Mouse (Mus musculus): ENCODE measurements around the gene Ddx19b. TPM values are rescaled to one million over a fixed set of nuclear protein-coding genes. Genes with fewer than 3 reads are reported as not detected.

Ddx19b gene
- polyA plus RNA-seq, 1 experiment from 2014 or later, result 10.5 TPM

GRCm38 (mm10) chr8:110956619-110957450 is 74.7 kb downstream of the Ddx19b start:
- peaks cover 47% of the 10 kb centered on the region for H3K36me3 ChIP-seq (replicated peaks)
- no peaks in the 10 kb centered on the region for H3K27me3 ChIP-seq
- H3K4me3 ChIP-seq (replicated peaks), result no peak overlapping the region
- 0 out of 2 replicates have a peak, but pooled peaks cover 2% of the 10 kb centered on the region for H3K4me1 ChIP-seq
- no peak overlapping the region for H3K27ac ChIP-seq
- no peak overlapping the region for H3K4me2 ChIP-seq
- H3K9ac ChIP-seq, result no peak overlapping the region
- ATAC-seq (ENCODE audit: low FRiP score), result no peak
- H3K9me3 ChIP-seq, result no peaks in the 10 kb centered on the region
- 87% methylated on average over 15 of the region's 15 CpGs for whole genome bisulfite sequencing

GRCm38 (mm10) chr8:110954776-110955175 is 76.8 kb downstream of the Ddx19b start:
- Histone ChIP-seq H3K27ac (no peak overlapping the region), H3K36me3 (replicated peaks) (peaks cover 43% of the 10 kb centered on the region)
- ATAC-seq (ENCODE audit: low FRiP score), result no peak

More at GRCm38 (mm10) chr8:110954776-110955175, 76.8 kb downstream of the Ddx19b start:
- Histone ChIP-seq H3K4me1 (0 out of 2 replicates have a peak, but pooled peaks cover 2% of the 10 kb centered on the region), H3K9me3 (no peaks in the 10 kb centered on the region), H3K4me3 (replicated peaks) (no peak overlapping the region), H3K27me3 (no peaks in the 10 kb centered on the region), H3K9ac (no peak overlapping the region), H3K4me2 (no peak overlapping the region)
- WGBS, result 90% methylated on average over 8 of the region's 8 CpGs

Small RNA genes within 50 kb of the gene (microRNA-seq; reads per million reads assigned to microRNA genes)
- gene Gm24103 (not detected), gene Mir3473d (not detected)

Other genes starting within 250 kb of the Ddx19b start
- gene Il34, start 225.8 kb downstream of the Ddx19b start, polyA plus RNA-seq (2016; fragmentation: Nextera tagmentation; extraction: Ambion mirVana), result 0.26 and 0.63 TPM in 2 replicates
- 64.5 and 73.6 TPM in 2 replicates for gene Cog4, start 185.2 kb downstream of the Ddx19b start, polyA plus RNA-seq (2016; fragmentation: Nextera tagmentation; extraction: Ambion mirVana)
- gene Sf3b3, start 185.0 kb downstream of the Ddx19b start, polyA plus RNA-seq (2016; fragmentation: Nextera tagmentation; extraction: Ambion mirVana), result 187 and 189 TPM in 2 replicates
- gene Fuk, start 129.3 kb downstream of the Ddx19b start, polyA plus RNA-seq (2016; fragmentation: Nextera tagmentation; extraction: Ambion mirVana), result 13.2 and 14.4 TPM in 2 replicates
- gene St3gal2, start 111.8 kb downstream of the Ddx19b start, polyA plus RNA-seq (2016; fragmentation: Nextera tagmentation; extraction: Ambion mirVana), result 26.2 and 27.2 TPM in 2 replicates
- gene Ddx19a, start 34.0 kb downstream of the Ddx19b start, polyA plus RNA-seq (2016; fragmentation: Nextera tagmentation; extraction: Ambion mirVana), result 18.8 and 20.7 TPM in 2 replicates
- gene Aars, start 1.4 kb upstream of the Ddx19b start, polyA plus RNA-seq (2016; fragmentation: Nextera tagmentation; extraction: Ambion mirVana), result 84.6 and 86.4 TPM in 2 replicates
- gene Exosc6, start 24.6 kb upstream of the Ddx19b start, polyA plus RNA-seq (2016; fragmentation: Nextera tagmentation; extraction: Ambion mirVana), result 1.5 TPM in 1 of 2 replicates, not detected in the other
- gene Clec18a, start 60.7 kb upstream of the Ddx19b start, polyA plus RNA-seq (2016; fragmentation: Nextera tagmentation; extraction: Ambion mirVana), result 0.43 and 0.63 TPM in 2 replicates
- gene Pdpr, start 62.9 kb upstream of the Ddx19b start, polyA plus RNA-seq (2016; fragmentation: Nextera tagmentation; extraction: Ambion mirVana), result 14.4 TPM in 2 replicates
- gene Glg1, start 227.5 kb upstream of the Ddx19b start, polyA plus RNA-seq (2016; fragmentation: Nextera tagmentation; extraction: Ambion mirVana), result 83.6 and 89.6 TPM in 2 replicates

All from forebrain, embryonic 12.5 days (tissue).